Mouse (Mus musculus) ES-E14 (cell line): ENCODE measurements at regions not wholly inside any gene's neighbourhood (a gene's known extent, or its start where the extent isn't known, plus 50 kb on each side); places are given as distances from the start of the nearest gene placed in this dataset.

Source experiments
- HCFC1 ChIP-seq: IDR thresholded peaks from 2 replicates; pipeline ENCODE4 v1.6.1; 2012; ENCODE audit warnings: low read length, inconsistent platforms, borderline replicate concordance; ENCODE audit not compliant: insufficient read depth
- MAFK ChIP-seq: IDR thresholded peaks from 2 replicates; pipeline ENCODE4 v1.6.1; 2014; ENCODE audit warnings: mild to moderate bottlenecking, low read depth, low read length, inconsistent platforms; ENCODE audit not compliant: insufficient read depth
- ZNF384 ChIP-seq: IDR thresholded peaks from 2 replicates; pipeline ENCODE4 v1.6.1; 2012; ENCODE audit warnings: low read depth, low read length, inconsistent platforms

- TF ChIP-seq MAFK (no peak), HCFC1 (no peak), ZNF384 (no peak)
Observed at GRCm38 (mm10) chr7:111249606-111250005, 166.8 kb upstream of the Eif4g2 start.
